Mouse (Mus musculus) ES-Bruce4 (cell line): ENCODE measurements around the gene Thsd7b.

Experiments
- CTCF ChIP-seq: IDR thresholded peaks from one replicate; pipeline ENCODE4 v1.8.1; 2011; ENCODE audit warnings: low read depth, low read length
- POLR2A ChIP-seq: IDR thresholded peaks from one replicate; pipeline ENCODE4 v1.8.1; 2011; ENCODE audit warnings: low read length; ENCODE audit not compliant: insufficient read depth

GRCm38 (mm10) chr1:129532206-129532605, 259.1 kb downstream of the Thsd7b start:
- TF ChIP-seq CTCF (no peak), POLR2A (no peak)
